Mouse (Mus musculus) forebrain, embryonic 10.5 days (tissue): Measurements from ENCODE around the gene Spata25. TPM values are rescaled to one million over a fixed set of nuclear protein-coding genes. Genes with fewer than 3 reads are reported as not detected.

ENCODE experiments used
- DNase-seq: peaks from one replicate; pipeline ENCODE4 v3.0.0-alpha.2; 2017; ENCODE audit warnings: low spot score; ENCODE audit errors: extremely low spot score
- H3K27ac ChIP-seq: fragments of 300-500 bp; sonication (generic); 2 replicates; pipeline ENCODE4 v1.5.1; 2016; ENCODE audit warnings: mild to moderate bottlenecking
- H3K27me3 ChIP-seq: fragments of 300-500 bp; sonication (generic); 2 replicates; pipeline ENCODE4 v1.6.1; 2016; ENCODE audit warnings: mild to moderate bottlenecking; ENCODE audit not compliant: poor library complexity, severe bottlenecking
- H3K36me3 ChIP-seq: fragments of 300-500 bp; sonication (generic); replicated peaks from 2 replicates; pipeline ENCODE4 v1.6.1; 2016; ENCODE audit warnings: mild to moderate bottlenecking, moderate library complexity
- H3K4me1 ChIP-seq: fragments of 300-500 bp; sonication (generic); 2 replicates; pipeline ENCODE4 v1.6.1; 2016
- H3K4me3 ChIP-seq: fragments of 300-500 bp; sonication (generic); 2 replicates; pipeline ENCODE4 v1.5.1; 2016; ENCODE audit warnings: mild to moderate bottlenecking, moderate library complexity
- H3K9me3 ChIP-seq: fragments of 300-500 bp; sonication (generic); 2 replicates; pipeline ENCODE4 v1.6.1; 2016; ENCODE audit warnings: mild to moderate bottlenecking, moderate library complexity
- WGBS: fragments of 180-500 bp; shearing (Covaris S2); methylation state at CpG from one replicate; pipeline ENCODE4 v1.1.7; 2016; 5-methylcytosine and 5-hydroxymethylcytosine counted together
- polyA plus RNA-seq: library from polyadenylated mRNA; unstranded; fragments of >200 nt; fragmentation: Nextera tagmentation; extraction: Ambion mirVana; gene quantifications from 2 replicates; pipeline ENCODE4 v1.2.1, GENCODE M21; 2016

Gene Spata25
- polyA plus RNA-seq, 1 experiment from 2014 or later: 0.19 TPM

DNA sequence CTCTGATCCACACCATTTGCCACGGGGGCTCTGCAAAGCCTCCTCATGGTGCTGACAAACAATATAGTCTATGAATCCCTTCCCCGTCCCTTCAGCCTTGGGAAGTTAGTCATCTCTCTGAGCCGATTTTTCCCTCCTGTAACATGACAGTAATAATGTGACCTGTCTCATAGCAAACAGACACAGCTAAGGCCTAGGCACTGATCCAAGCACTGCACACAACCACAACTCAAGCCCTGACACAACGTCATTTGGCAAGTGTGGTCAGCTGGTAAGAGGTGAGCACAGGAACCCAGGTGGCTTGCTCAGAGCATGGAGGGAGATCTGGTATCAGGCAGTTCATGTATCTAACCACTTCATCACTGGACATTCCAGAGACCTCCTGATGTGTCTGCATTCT lies 32.5 kb downstream of the Spata25 start:
- Histone ChIP-seq H3K27me3 (no peaks in the 10 kb centered on the region), H3K27ac (no peak overlapping the region), H3K36me3 (peaks cover 94% of the 10 kb centered on the region), H3K9me3 (no peaks in the 10 kb centered on the region), H3K4me3 (no peak overlapping the region), H3K4me1 (peaks cover 2% of the 10 kb centered on the region; the same call in 1 of the 2 replicates)
- DNase-seq: no peak
- WGBS: 87% methylated on average over 4 of the region's 4 CpGs

- Histone ChIP-seq H3K36me3 (peaks cover 92% of the 10 kb centered on the region), H3K4me3 (no peak overlapping the region), H3K27me3 (no peaks in the 10 kb centered on the region), H3K4me1 (peaks cover 2% of the 10 kb centered on the region; the same call in 1 of the 2 replicates), H3K27ac (no peak overlapping the region), H3K9me3 (no peaks in the 10 kb centered on the region)
- WGBS: 44% methylated on average over 5 of the region's 5 CpGs
- peak; percentile 80 for DNase-seq
Observed at GRCm38 (mm10) chr2:164794293-164794692, 34.0 kb downstream of the Spata25 start.

DNA sequence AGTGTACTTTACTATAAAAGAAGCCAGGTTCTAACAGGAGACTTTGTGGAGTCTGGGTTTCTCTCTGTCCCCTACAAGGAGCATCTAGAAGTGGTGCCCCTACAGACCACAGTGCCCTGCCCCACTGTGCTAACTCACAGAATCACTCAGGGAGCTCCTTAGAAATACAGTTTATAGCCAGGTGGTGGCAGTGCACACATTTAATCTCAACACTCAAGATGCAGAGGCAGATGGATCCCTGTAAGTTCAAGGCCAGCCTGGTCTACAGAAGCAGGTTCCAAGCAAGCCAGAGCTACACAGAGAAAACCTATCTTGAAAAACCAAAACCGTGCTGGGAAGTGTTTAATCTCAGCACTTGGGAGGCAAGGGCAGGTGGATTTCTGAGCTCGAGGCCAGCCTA lies 34.6 kb downstream of the Spata25 start:
- H3K9me3 ChIP-seq: no peaks in the 10 kb centered on the region
- peaks cover 6% of the 10 kb centered on the region for H3K4me1 ChIP-seq
- H3K27me3 ChIP-seq: no peaks in the 10 kb centered on the region
- H3K4me3 ChIP-seq: no peak overlapping the region
- DNase-seq: no peak
- no peak overlapping the region for H3K27ac ChIP-seq
- H3K36me3 ChIP-seq: peaks cover 90% of the 10 kb centered on the region
- 92% methylated on average over 2 of the region's 2 CpGs for WGBS

DNA sequence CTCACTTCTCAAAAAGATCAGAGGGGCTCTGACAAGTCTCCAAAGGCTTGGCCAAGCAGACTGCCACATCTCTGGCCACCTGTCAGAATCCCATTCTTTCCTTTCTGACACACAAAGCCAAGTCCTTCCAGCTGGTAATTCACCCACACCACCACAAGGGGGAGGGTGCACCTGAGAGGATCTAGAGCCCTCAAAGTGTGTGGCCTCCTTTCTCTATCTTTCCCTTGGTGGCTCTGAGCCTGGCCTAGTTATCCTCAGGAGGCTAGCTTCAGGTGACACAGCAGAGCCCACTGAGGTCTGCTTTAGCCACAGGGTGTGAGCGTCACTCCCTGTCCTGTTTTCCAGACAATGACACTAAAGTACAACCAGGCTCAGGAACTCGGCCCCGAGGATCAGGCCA lies 35.1 kb downstream of the Spata25 start:
- H3K4me1 ChIP-seq: peaks cover 11% of the 10 kb centered on the region
- H3K27ac ChIP-seq: no peak overlapping the region
- peak; percentile 44 for DNase-seq
- H3K4me3 ChIP-seq: no peak overlapping the region
- H3K9me3 ChIP-seq: no peaks in the 10 kb centered on the region
- 90% methylated on average over 3 of the region's 3 CpGs for WGBS
- no peaks in the 10 kb centered on the region for H3K27me3 ChIP-seq
- H3K36me3 ChIP-seq: peaks cover 90% of the 10 kb centered on the region

GRCm38 (mm10) chr2:164792400-164793190 lies 35.7 kb downstream of the Spata25 start:
- peaks cover 12% of the 10 kb centered on the region for H3K4me1 ChIP-seq
- 94% methylated on average over 12 of the region's 12 CpGs for WGBS
- no peak for DNase-seq
- H3K27ac ChIP-seq: no peak overlapping the region
- no peaks in the 10 kb centered on the region for H3K27me3 ChIP-seq
- H3K36me3 ChIP-seq: peaks cover 83% of the 10 kb centered on the region
- no peaks in the 10 kb centered on the region for H3K9me3 ChIP-seq
- H3K4me3 ChIP-seq: no peak overlapping the region

GRCm38 (mm10) chr2:164791841-164792261 lies 36.5 kb downstream of the Spata25 start:
- Histone ChIP-seq H3K4me1 (peaks cover 15% of the 10 kb centered on the region), H3K4me3 (no peak overlapping the region), H3K27ac (no peak overlapping the region), H3K9me3 (no peaks in the 10 kb centered on the region), H3K36me3 (peaks cover 78% of the 10 kb centered on the region), H3K27me3 (peaks cover 3% of the 10 kb centered on the region)
- 91% methylated on average over 18 of the region's 18 CpGs for WGBS
- no peak for DNase-seq

DNA sequence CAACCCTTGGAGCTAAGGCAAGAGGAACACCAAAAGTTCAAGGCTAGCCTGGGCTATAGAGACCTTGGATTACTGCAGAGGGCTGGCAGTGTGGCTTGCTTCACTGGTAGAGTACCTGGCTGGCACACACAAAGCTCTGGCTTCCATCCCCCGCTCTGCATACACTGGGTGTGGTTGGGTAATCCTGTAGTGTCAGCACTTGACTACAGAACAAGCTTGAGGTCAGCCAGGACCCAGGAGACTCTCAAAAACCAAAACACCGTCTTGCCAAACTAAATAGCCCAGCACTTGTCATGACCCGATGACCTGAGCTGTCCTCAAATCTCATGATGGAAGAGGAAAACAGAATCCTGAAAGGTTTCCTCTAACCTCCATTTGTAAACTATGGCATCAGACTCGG lies 37.9 kb downstream of the Spata25 start:
- Histone ChIP-seq H3K4me3 (no peak overlapping the region), H3K9me3 (no peaks in the 10 kb centered on the region), H3K4me1 (peaks cover 29% of the 10 kb centered on the region), H3K36me3 (peaks cover 64% of the 10 kb centered on the region), H3K27me3 (peaks cover 14% of the 10 kb centered on the region), H3K27ac (no peak overlapping the region)
- WGBS: 91% methylated on average over 4 of the region's 4 CpGs
- DNase-seq: no peak

GRCm38 (mm10) chr2:164788411-164788810 lies 39.9 kb downstream of the Spata25 start:
- peaks cover 24% of the 10 kb centered on the region for H3K27me3 ChIP-seq
- DNase-seq: no peak
- H3K9me3 ChIP-seq: no peaks in the 10 kb centered on the region
- WGBS: 73% methylated on average over 4 of the region's 4 CpGs
- H3K27ac ChIP-seq: no peak overlapping the region
- H3K4me1 ChIP-seq: peaks cover 38% of the 10 kb centered on the region
- peaks cover 46% of the 10 kb centered on the region for H3K36me3 ChIP-seq
- no peak overlapping the region for H3K4me3 ChIP-seq

- H3K27ac ChIP-seq: no peak overlapping the region
- no peak overlapping the region for H3K4me3 ChIP-seq
- no peak for DNase-seq
- H3K36me3 ChIP-seq: peaks cover 40% of the 10 kb centered on the region
- peaks cover 24% of the 10 kb centered on the region for H3K27me3 ChIP-seq
- no peaks in the 10 kb centered on the region for H3K9me3 ChIP-seq
- 89% methylated on average over 10 of the region's 10 CpGs for WGBS
- peaks cover 36% of the 10 kb centered on the region for H3K4me1 ChIP-seq
Observed at GRCm38 (mm10) chr2:164787779-164788178, 40.6 kb downstream of the Spata25 start.

DNA sequence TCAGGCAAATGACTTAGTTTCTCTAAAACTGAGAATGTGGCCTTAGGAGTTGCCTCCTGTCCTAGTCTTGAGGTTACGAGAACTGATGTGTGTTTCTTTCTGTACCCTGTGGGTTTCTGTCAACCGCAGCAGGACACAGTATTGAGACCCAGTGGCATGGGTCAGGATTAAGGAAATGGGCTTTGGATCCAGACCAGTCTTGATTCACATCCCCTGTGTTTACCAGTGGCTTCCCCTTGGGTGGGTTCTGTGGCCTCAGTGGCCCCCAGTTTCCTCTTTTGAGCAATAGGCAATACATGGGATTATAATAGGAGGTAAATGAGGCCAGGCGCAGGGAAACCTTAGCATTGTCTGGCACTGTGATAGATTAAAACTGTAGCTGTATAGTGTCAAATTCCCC lies 41.3 kb downstream of the Spata25 start:
- H3K4me3 ChIP-seq: peak overlapping the region; percentile 79; the same call in 1 of the 2 replicates
- H3K4me1 ChIP-seq: peaks cover 36% of the 10 kb centered on the region
- 86% methylated on average over 3 of the region's 3 CpGs for WGBS
- H3K27ac ChIP-seq: no peak overlapping the region
- no peaks in the 10 kb centered on the region for H3K9me3 ChIP-seq
- peaks cover 24% of the 10 kb centered on the region for H3K27me3 ChIP-seq
- peaks cover 32% of the 10 kb centered on the region for H3K36me3 ChIP-seq
- DNase-seq: no peak

DNA sequence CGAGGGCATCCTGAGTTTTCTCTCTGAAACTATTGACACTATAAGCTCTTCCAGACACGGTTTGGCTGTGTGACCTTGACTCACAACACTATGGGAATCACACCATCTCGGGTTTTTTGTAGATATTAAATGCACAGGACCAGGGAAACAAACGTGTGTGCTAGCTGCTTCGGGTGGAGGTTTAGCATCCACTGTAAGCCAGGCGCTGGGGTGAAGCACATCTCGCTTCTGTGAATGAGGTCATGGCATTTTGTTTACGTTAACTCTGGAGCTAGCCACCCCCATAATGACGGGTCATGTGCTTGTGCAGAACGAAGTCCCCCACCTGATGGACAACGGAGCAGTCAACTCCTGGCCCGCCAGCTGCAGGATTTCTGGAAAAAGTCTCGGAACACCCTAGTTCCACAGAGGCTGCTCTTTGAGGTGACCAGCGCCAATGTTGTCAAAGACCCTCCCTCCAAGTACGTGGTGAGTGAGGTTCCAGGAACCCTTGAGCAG lies 41.9 kb downstream of the Spata25 start:
- Histone ChIP-seq H3K27me3 (peaks cover 24% of the 10 kb centered on the region), H3K4me1 (peaks cover 36% of the 10 kb centered on the region), H3K9me3 (no peaks in the 10 kb centered on the region), H3K4me3 (peak overlapping the region; percentile 79), H3K27ac (peak overlapping the region; percentile 88), H3K36me3 (peaks cover 26% of the 10 kb centered on the region)
- DNase-seq: no peak
- 7% methylated on average over 15 of the region's 15 CpGs for WGBS

- DNase-seq: peak; percentile 83
- H3K9me3 ChIP-seq: no peaks in the 10 kb centered on the region
- WGBS: under 1% methylated on average over 86 of the region's 89 CpGs
- peak within 1 kb of the TSS; percentile 88 for H3K27ac ChIP-seq
- H3K4me1 ChIP-seq: peaks cover 36% of the 10 kb centered on the region
- H3K36me3 ChIP-seq: peaks cover 19% of the 10 kb centered on the region
- H3K27me3 ChIP-seq: peaks cover 24% of the 10 kb centered on the region
- H3K4me3 ChIP-seq: peak within 1 kb of the TSS; percentile 79
Observed at GRCm38 (mm10) chr2:164785481-164786387, 42.6 kb downstream of the Spata25 start, which contains the start of gene Snx21. Gene Snx21, plus strand, starts transcription at chr2:164785823.
